Mouse (Mus musculus) right cerebral cortex, postnatal 36 days (tissue): Measurements from ENCODE around the gene 1700080E11Rik.
"Not testable (repeated sequence)": the region's sequence is repeated elsewhere in the genome, so short reads cannot be mapped to it uniquely, and the experiment has no call there.

Experiments
- DNase-seq, 2 experiments: peaks; one replicate each; pipeline ENCODE4 v3.0.0; 2022; ENCODE audit warnings: low spot score in 2 of 2, mixed read lengths in 1 of 2

The 1700080E11Rik gene

DNA sequence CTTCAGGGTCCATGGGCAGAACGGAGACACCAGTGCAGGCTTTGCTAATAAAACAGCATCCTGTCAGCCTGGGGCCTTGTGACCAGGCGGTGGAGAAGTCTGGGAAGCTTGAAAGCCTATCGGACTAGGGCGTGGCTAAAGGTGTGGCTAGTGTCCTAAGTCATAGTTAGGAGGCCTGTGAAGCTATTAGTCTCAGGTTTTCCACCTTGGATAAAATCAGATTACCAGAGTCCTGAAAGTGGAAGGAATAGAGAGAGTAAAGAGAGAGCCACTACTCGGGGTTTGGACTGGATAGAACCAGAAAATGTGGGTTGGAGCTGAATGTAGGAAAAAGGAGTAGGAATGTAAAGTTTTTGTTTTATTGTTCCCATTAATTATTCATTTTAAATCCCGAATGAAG lies at the start of gene 1700080E11Rik:
Gene 1700080E11Rik (minus strand): TSS at position 101 of the 400 bp plus-strand sequence.
- no peak for DNase-seq

DNA sequence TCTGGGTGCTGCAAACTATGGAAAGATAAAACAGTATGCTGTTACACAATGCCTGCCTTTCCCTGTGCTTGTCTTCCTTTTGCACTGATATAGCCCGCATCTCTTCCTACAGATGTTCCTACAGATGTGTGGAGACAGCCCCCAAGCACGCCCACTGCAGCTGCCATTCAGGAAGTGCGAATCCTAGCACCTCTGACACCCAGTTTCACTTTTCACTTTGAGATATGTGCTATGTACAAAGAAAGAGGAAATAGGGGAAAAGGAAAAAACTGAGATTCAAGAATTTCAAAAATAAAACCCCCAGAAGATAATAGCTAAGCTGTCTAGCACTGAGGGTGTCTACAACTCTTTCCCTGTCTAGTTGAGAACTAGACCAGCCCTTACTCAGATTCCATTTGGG lies 41.8 kb upstream of the 1700080E11Rik start:
- no peak for DNase-seq

DNA sequence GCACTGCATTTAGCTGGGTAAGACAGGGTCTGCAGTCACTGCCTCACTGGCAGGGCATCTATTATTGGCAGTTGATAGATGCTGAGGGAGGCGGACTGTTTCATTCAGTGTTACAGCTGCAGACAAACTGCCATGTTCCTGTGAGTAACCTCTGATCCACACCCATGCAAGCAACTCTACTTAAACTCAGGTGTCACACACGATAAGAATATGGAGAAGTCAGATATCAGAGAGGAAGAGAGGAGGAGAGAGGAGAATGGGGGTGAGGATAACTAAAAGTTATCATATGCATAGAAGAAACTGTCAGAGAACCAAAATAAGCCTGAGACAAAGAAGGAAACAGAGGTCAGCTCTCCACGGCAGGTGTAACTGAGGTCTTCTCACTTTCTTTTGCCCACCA lies 37.5 kb upstream of the 1700080E11Rik start:
- no peak for DNase-seq

DNA sequence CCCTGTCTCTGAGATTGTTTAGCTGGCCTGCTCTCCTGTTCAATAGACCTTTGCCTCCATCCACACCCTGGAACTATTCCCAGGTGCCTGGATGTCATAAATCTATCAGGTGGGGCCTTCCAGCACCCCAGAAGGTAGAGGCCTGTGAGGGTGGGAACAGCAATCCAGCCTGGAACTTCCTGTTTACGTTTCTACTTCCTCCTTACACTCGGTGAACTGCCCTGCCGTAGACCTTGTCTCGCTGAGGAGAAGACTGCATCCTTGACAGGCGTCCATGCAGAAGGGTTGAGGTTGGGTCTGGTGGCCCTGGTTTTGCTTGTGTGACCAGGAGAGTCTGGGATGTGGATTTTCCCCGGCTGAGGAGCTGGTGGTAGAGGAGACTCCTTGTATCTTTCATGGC lies 5.7 kb downstream of the 1700080E11Rik start:
- DNase-seq, result no peak

DNA sequence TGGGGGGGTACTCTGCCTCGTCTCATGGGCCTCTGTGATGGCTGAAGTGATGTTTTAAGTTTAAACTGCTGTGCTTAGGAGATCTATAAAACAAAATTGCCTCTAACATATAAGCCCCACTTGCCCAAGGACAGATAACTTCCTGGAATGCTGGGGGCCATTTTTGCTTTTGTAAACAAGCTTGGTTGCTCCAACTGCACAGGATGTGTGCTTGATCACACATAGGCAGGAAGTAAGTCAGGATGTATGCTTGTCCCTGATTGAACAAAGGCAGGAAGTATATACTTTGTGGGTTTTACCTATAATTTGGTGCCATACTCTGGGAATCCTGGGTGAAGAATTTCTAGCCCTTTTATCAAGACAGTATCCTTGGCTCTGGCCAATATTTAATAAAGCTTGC lies 8.5 kb downstream of the 1700080E11Rik start:
- no peak for DNase-seq

DNA sequence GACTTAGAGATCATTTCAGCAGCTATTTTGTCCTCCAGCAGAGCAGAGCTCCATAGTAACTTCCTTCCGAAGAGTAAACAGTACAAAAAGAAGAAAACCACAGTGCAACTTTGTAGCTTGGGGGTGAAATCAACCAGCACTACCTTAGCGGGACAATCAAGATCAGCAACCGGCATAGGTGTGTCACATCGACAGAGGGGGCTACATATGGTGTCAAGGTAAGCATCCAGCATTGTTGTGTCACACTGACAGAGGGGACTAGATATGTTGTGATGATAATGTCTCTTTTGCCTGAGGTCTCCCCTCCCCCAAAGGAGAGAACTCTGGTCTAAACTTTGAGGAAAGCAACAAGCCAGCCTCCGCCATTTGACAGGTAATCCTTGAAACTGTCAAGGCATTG lies 10.4 kb downstream of the 1700080E11Rik start:
- no peak for DNase-seq

DNA sequence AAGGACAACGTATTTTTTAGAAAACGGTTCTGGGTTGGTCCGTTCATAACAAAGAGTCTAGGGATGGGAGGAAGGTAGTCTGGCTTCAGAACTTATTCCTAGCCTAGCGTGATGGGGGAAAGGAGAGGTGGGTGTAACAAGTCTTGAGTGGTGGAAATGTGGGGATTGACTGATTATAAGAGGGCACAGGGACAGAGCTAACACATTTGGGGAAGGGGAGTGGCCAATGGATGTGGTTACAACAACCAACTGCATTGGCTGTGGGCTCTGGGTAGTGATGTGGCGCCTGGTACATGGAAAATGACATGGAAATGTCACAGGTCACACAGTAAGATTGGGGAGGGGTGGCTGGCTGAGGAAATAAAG lies 12.9 kb downstream of the 1700080E11Rik start:
- DNase-seq, result no peak

DNA sequence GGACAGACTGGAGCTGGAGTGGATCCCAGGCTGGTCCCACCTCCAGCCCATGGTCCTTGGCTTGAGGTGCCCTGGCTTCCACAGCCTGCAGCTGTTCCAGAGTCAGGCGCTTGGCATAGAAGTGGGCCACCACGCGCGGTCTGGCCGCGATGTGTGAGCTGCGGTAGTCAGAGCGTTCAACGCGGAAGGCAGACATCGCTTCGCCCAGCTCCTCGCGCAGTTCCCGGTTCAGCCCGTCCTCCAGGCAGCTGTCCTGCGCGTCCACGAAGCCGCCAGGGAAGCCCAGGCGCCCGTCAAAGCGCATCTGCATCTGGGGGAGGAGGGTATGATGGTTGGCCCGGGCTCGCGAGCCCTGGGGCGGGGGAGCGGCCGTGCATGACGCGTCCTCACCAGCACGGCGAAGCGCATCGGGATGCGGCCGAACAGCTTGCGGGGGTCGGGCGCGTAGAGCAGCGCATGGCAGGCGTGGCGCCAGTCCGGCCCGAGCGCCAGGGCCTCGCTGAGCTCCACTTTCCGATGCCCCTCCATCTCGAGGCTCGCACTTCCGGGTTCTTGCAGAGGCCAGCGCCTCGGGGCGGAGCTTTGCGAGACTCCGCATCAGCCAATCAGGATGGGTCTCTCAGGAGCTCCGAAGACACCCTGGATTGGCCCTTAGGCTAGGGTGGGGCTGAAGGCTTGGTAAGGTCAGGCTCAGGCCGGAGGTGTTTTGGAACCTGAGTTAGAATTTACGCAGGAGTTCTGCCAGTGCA lies 13.5 kb downstream of the 1700080E11Rik start, which contains the start of gene Nudt16:
Gene Nudt16 (minus strand): TSS at position 572 of the 749 bp plus-strand sequence.
- peak; percentile 86 to 88 for DNase-seq

DNA sequence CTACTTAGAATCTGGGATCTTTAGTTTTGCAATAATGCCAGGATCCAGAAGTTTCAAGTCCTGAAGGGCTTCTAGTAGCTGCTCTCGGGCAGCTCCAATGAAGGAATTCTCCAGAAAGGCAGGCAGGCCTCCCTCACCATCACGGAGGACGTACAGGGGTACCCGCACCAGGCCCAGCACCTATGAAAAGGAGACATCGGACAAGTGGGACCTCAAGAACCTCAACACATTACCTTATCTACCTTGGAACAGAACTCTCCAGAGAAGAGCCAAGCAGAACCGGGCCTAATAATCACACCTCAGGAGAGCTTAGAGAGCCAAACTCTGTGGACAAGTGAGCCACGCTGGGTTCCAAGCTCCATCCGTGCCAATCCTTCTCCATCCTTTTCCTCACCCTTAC lies 14.6 kb downstream of the 1700080E11Rik start:
- no peak for DNase-seq

DNA sequence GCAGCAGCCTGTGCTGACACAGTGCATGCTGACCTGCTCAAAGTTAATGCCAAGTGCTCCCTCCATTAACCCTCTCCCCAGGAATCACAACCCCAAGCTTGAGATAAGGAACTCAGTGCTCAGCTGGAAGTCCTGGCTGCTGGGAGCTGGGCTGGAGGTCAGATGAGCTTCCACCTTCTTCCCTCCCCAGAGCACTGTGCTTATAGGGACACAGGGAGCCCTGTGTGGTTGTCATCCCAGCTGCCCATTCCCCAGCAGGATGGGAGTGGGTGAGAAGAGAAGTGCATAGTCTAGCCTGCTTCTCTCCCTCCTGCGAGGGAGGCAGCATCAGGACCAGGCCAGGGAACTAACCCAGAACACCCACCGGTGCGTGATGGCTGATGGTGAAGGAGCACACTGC lies 19.7 kb downstream of the 1700080E11Rik start:
- DNase-seq, result not testable (repeated sequence)

DNA sequence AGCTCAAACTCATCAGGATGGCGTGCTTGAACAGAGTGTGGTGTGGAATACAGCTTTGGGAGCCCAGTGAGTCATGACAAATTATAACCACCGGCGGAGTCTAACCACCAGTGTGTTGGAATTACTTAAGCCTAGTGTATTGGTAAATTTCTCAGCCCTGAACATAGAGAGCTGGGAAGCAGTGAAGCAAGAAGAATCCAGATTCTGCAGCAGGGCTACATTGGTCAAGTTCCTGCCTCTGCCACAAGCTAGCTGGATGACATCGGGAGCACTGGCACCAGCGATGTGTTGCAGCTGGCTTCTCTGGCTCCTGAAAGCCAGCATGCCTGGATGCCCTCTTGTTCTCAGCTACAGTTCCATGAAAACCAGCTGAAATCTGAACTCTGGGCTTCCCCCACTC lies 41.0 kb downstream of the 1700080E11Rik start:
- no peak for DNase-seq

DNA sequence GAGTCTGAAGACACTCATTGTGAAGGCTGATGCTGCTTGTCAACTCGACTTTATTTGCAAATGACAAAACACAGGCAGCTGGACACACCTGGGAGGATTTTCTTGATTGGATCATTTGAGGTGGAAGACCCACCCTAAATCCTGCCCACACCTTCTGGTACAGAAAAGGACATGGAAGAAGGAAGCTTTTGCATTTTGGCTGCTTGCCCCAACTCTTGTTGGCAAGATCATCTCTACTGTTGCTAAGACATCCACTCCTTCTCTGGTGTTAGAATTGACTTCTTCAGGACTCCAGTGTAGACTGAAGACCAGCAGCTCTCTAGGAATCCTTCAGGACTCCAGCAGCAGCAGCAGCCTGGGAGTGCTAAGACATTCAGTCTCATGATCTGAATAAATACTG lies 43.0 kb downstream of the 1700080E11Rik start:
- DNase-seq, result no peak

DNA sequence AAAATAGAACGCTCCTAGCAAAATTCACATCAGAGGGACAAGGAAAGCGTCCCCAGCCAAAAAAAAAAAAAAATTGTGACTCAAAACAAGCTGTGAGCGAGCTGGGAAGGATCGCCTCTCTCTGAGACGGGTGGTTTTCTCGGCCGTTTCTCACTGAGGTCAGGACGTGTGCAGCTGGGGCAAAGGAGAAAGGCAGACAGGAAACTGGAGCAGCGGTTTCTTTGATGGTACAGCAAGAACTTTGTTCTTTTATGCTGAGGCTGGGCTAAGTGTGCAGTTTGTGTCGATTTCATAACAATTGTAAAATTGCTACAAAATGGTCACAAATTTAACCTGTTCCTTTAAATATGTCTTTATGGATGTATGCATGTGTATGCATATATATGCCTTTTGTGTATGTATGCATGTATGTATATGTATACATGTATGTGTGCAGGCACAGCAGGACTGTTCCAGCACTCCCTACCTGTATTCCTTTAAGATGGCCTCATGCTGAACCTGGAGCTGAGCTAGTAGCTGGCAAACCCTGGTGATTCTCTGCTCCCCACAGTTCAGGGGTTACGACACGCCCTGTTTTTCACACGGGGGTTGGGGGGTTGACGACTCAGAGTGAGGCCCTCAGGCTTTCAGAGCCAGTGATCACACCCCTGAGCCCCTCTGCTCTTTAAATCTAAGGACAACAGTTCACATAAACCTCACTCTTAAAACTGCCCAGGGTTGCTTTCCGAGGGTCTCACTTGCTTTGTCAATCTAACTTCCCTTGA lies 43.9 kb downstream of the 1700080E11Rik start:
- no peak for DNase-seq
